Mouse (Mus musculus) brain, embryonic 14.5 days (tissue): ENCODE measurements around the gene Plk4.

Experiments
- CTCF ChIP-seq: fragments of 200-500 bp; IDR thresholded peaks from 2 replicates; pipeline ENCODE4 v1.5.1; 2012; ENCODE audit warnings: inconsistent platforms, mild to moderate bottlenecking, moderate library complexity, borderline replicate concordance; ENCODE audit not compliant: insufficient read depth, insufficient read length; ENCODE audit errors: extremely low read depth
- POLR2A ChIP-seq: fragments of 200-500 bp; IDR thresholded peaks from 2 replicates; pipeline ENCODE4 v1.6.1; 2012; ENCODE audit warnings: mild to moderate bottlenecking, inconsistent platforms, borderline replicate concordance; ENCODE audit not compliant: poor library complexity, insufficient read depth, insufficient read length, severe bottlenecking; ENCODE audit errors: extremely low read depth

DNA sequence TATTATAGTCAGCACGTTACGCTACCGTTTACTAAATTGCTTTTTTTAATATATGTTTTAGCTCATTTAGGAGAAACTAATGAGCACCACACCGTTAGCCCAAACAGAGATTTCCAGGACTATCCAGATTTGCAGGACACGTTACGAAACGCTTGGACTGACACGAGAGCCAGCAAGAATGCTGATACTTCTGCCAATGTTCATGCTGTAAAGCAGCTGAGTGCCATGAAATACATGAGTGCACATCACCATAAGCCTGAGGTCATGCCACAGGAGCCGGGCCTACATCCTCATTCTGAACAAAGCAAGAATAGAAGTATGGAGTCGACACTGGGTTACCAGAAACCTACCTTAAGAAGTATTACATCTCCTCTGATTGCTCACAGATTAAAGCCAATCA lies 8.9 kb downstream of the Plk4 start:
- TF ChIP-seq CTCF, result no peak
- no peak for TF ChIP-seq POLR2A
